Mouse (Mus musculus) kidney, adult 2 months (tissue): ENCODE data around the gene Wdr82. TPM values are rescaled to one million over a fixed set of nuclear protein-coding genes. Genes with fewer than 3 reads are reported as not detected.

Experiments used
- DNase-seq: peaks from one replicate; pipeline ENCODE4 v3.0.0; 2021
- H3K27ac ChIP-seq: fragments of 200-500 bp; 2 replicates; pipeline ENCODE4 v1.5.1; 2012; ENCODE audit warnings: low read depth, low read length, control low read depth, inconsistent platforms; ENCODE audit not compliant: insufficient read depth
- H3K27me3 ChIP-seq: fragments of 200-500 bp; replicated peaks from 2 replicates; pipeline ENCODE4 v1.6.1; 2012; ENCODE audit warnings: mild to moderate bottlenecking, moderate library complexity, low read length, inconsistent platforms; ENCODE audit not compliant: control insufficient read depth, insufficient read depth
- H3K36me3 ChIP-seq: fragments of 200-500 bp; 2 replicates; pipeline ENCODE4 v1.6.1; 2012; ENCODE audit warnings: mild to moderate bottlenecking, moderate library complexity, low read length, inconsistent platforms; ENCODE audit not compliant: control insufficient read depth, insufficient read depth
- H3K4me1 ChIP-seq: fragments of 200-500 bp; 2 replicates; pipeline ENCODE4 v1.6.1; 2011; ENCODE audit warnings: low read length; ENCODE audit not compliant: control insufficient read depth, insufficient read depth
- H3K4me3 ChIP-seq: fragments of 200-500 bp; 2 replicates; pipeline ENCODE4 v1.5.1; 2011; ENCODE audit warnings: mild to moderate bottlenecking, low read depth, low read length, control low read depth; ENCODE audit not compliant: insufficient read depth
- CTCF ChIP-seq: fragments of 200-500 bp; conservative IDR thresholded peaks from 2 replicates; pipeline ENCODE4 v1.5.1; 2011; ENCODE audit warnings: low read depth, mild to moderate bottlenecking, control low read depth, low read length, moderate library complexity, mixed read lengths; ENCODE audit not compliant: insufficient read depth, insufficient read length
- POLR2A ChIP-seq: fragments of 200-500 bp; IDR thresholded peaks from one replicate; pipeline ENCODE4 v1.6.1; 2011; ENCODE audit warnings: low read depth, low read length, control low read depth
- WGBS: fragments of 180-500 bp; shearing (Covaris S2); methylation state at CpG from one replicate; pipeline ENCODE4 v1.1.7; 2018; 5-methylcytosine and 5-hydroxymethylcytosine counted together
- polyA plus RNA-seq: library from polyadenylated mRNA; depleted of rRNA; stranded (reverse); fragments of >200 nt; gene quantifications from 2 replicates; pipeline ENCODE4 v1.2.3, GENCODE M21; 2012

Wdr82 gene
- polyA plus RNA-seq, 1 experiment = 38.9 TPM

DNA sequence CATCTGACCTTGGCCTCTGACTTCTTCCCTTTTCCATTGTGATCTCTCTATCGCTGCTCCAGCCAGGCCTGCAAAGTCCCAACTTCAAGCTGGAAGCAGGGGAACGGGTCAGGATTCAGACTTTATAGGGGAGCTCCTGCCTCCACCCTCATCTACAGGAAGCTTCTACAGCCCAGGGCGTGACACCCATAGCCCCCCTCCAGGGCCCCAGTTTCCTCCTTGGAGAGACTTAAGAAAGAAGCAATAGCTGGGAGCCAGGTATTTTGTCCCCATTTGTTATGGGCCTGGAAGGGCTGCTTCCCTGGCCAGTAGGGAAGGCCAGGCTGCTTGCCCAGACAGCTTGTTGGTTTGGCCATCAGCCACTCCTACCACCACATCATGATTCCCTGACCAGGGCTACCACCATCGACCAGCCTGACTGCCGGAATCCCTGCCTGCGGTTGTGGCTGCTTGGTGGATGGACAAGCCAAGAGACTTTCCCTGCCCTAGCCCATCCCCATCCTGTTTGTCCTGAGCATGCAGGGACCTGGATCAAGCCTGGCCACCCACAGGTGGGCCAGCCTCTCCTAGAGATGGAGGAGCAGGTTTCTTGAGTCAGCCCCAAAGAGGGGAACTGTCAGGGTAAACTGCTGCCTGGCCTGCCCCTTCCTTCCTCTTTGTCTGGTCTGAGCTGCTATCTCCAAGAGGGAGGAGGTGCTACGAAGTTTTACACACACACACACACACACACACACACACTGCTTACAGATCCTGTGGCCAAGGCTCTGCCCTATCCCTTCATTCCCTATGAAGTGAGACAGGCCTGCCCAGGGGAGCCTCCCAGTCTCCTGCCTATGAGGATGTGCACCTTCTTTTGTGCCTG lies 33.5 kb downstream of the Wdr82 start:
- H3K27ac ChIP-seq = no peak overlapping the region
- DNase-seq = no peak
- no peaks in the 10 kb centered on the region for H3K36me3 ChIP-seq
- no peaks in the 10 kb centered on the region for H3K27me3 ChIP-seq
- H3K4me3 ChIP-seq = no peak overlapping the region
- WGBS = 68% methylated on average over 7 of the region's 7 CpGs
- H3K4me1 ChIP-seq = peaks cover 12% of the 10 kb centered on the region
- TF ChIP-seq CTCF (no peak), POLR2A (no peak)

DNA sequence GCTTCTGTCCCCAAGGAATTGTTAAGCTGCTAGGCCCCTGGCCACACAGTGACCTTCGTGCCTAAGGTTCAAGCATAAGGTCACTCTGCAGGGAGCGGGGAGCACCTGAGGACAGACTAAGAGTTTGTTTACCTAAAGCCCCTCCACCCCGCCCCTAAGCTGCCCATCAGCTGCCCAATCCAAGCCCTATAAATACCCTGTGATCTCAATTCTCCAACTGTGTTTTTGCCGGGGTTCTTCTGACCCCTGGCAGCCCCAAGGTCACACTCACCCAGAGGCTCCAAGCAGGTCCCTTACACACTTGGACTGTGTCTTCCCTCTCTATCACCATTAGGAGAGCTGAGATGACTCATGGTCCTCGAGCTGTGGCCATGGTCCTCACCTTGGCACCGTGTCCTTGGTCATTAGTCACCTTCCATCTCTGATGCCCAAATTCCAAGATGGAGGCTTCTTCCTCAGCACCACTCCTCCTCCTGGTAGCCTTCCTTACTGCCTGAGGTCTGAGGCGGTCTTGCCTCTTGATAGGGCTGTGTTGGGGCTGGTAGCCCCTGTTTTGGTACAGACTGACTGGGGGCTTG lies 35.1 kb downstream of the Wdr82 start:
- no peak for DNase-seq
- H3K27ac ChIP-seq = no peak overlapping the region

DNA sequence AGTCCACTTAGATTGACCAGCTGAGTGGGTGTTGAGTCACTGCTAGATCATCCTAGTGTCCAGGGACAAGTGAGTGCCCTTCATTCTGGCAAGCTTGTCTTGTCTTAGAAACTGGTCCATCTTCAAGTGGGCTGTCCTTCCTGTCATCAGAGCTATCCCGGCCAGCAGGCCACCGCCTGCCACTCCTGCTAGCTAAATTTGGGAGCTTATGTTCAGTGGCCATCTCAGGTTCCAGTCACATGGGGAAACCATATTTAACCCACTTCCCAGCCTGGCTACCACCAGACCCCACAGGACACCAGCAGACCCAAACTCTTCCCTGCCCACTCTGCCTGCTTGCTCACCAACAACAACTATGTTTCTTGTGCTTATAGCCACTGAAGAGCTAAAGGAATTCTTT lies 35.8 kb downstream of the Wdr82 start:
- WGBS = 80% methylated on average over 2 of the region's 2 CpGs
- H3K36me3 ChIP-seq = no peaks in the 10 kb centered on the region
- DNase-seq = no peak
- no peaks in the 10 kb centered on the region for H3K27me3 ChIP-seq
- no peak overlapping the region for H3K4me3 ChIP-seq
- no peak overlapping the region for H3K27ac ChIP-seq
- TF ChIP-seq POLR2A = no peak
- H3K4me1 ChIP-seq = peaks cover 15% of the 10 kb centered on the region

More for the DNA sequence above, 35.1 kb downstream of the Wdr82 start:
- Histone ChIP-seq H3K4me1 (peaks cover 12% of the 10 kb centered on the region), H3K4me3 (no peak overlapping the region), H3K36me3 (no peaks in the 10 kb centered on the region), H3K27me3 (no peaks in the 10 kb centered on the region)
- no peak for TF ChIP-seq CTCF
- TF ChIP-seq POLR2A = no peak
- 84% methylated on average over 7 of the region's 7 CpGs for WGBS

DNA sequence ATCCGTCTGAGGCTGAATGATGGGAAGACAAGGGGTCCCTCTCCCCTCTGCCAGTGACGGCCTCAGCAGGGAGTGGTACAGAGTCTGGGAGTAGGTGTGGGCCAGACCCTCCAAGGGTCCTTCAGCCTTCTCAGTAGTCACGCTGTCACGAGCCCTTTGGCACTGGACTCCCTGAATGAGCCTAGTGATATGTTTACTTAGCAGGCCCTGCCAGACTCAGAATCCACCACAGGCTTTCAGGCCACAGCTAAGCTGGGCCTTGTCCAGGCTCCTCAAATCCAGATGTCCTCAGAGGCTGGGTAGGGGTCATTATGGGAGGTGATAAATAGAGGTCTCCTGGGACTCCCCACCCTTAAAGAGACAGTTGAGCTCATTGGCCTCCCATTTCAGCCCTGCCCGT lies 37.5 kb downstream of the Wdr82 start:
- no peak for DNase-seq

DNA sequence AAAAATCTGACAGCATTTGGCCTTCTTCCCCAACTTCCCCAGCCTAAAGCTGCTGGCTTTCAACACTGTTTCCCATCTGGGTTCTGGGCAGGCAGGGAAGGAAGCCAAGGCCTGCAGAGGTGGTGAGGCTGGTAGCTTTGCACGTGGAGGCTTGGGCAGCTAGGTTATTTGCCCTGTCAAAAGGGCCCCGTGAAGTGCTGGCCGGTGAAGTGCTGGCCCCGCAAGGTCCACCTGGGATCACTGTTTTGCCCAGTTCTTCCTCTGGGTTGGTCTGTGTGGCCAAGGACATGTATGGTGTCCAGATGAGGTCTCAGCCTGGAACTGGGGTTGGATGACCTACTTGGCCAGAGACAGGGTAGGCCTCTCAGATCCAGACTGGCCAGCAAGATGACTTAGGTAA lies 39.2 kb downstream of the Wdr82 start:
- no peak for DNase-seq
- Histone ChIP-seq H3K27ac (no peak overlapping the region), H3K27me3 (no peaks in the 10 kb centered on the region), H3K36me3 (peaks cover 2% of the 10 kb centered on the region; the same call in 1 of the 2 replicates), H3K4me3 (no peak overlapping the region), H3K4me1 (0 out of 2 replicates have a peak, but pooled peaks cover 5% of the 10 kb centered on the region)
- TF ChIP-seq POLR2A (no peak), CTCF (no peak)
- 97% methylated on average over 4 of the region's 4 CpGs for WGBS

More for the DNA sequence above, 37.5 kb downstream of the Wdr82 start:
- Histone ChIP-seq H3K4me1 (peaks cover 11% of the 10 kb centered on the region), H3K27ac (no peak overlapping the region), H3K4me3 (no peak overlapping the region), H3K36me3 (no peaks in the 10 kb centered on the region), H3K27me3 (no peaks in the 10 kb centered on the region)
- TF ChIP-seq POLR2A = no peak
- TF ChIP-seq CTCF = no peak
- 75% methylated on average over 5 of the region's 5 CpGs for WGBS

DNA sequence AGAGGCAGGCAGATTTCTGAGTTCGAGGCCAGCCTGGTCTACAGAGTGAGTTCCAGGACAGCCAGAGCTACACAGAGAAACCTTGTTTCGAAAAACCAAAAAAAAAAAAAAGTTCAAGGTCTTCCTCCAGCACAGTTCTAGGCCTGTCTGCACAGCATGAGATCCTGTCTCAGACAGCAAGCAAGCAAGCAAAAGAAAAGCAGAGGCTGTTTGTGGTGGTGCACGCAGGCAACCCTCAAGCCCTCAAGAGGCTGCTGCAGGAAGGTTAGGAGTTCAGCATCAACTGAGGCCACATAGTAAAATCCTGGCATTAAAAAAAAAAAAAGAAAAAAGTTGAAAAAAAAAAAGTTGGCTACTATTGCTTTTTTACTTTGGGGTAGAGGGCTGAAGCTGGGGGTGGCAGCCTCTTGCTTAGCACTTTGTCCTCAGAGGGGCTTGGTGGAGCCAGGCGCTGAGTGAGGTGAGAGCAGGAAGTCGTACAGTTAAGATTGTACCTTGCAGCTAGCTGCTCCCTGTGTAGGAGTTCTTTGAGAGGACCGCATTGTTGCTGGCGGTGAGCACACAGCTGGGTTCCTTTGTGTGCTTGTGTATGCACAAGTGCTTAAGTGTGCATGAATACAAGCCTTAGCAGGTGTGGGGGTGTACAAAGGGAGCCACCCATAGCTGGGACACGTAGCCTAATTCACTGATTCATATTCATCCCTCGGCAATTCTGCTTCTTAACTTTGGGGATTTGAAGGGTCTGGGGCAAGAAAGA lies 40.3 kb downstream of the Wdr82 start:
- H3K36me3 ChIP-seq = peaks cover 2% of the 10 kb centered on the region; the same call in 1 of the 2 replicates
- no peak overlapping the region for H3K4me3 ChIP-seq
- H3K27ac ChIP-seq = no peak overlapping the region
- no peak for DNase-seq
- no peaks in the 10 kb centered on the region for H3K27me3 ChIP-seq
- TF ChIP-seq CTCF (no peak), POLR2A (no peak)
- 83% methylated on average over 9 of the region's 9 CpGs for WGBS
- 0 out of 2 replicates have a peak, but pooled peaks cover 5% of the 10 kb centered on the region for H3K4me1 ChIP-seq
